Mouse (Mus musculus) heart, adult 9 months (tissue): ENCODE measurements at regions not wholly inside any gene's neighbourhood (a gene's known extent, or its start where the extent isn't known, plus 50 kb on each side); places are given as distances from the start of the nearest gene placed in this dataset.

Source experiments
- DNase-seq, 2 experiments: peaks; one replicate each; pipeline ENCODE4 v3.0.0; 2022; ENCODE audit warnings: low spot score in 2 of 2

DNA sequence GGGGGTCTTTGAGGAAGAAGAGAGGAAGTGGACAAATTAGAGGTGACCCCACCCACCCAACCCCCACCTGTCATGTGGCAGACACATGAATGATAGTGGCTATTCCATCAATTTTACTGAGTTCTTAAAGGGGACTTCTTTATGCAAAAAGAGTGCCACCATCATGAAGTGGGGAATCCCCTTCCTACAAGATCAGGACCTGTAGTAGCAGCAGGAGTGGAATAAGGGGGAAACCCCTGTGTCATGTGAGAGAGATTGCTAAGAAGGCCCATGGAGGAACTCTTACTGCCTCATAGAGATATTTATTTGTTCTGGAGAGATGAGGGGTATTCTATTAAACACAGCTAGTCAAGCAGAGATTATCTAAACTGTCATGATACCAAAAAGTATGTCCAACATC is 393.4 kb upstream of the Atp11b start:
- no peak for DNase-seq

DNA sequence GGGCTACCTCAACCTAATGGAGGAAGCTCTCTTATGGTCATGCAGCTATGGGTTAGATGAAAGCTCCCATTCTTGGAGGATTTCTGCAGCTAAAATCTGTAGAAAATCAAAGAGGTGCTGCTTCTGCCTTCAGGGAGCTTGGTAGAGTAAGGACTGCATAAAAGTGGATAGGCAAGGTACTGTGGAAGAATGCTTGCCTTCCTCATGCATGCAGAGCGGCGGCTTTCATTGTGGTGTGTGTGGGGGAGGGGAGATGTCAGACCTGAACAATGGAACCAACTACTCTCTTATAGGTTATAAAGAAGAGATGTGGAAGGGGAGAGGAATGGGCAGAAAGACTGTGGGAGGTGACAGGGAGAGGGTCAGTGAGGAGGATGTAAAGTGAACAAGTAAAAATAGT is 392.8 kb upstream of the Atp11b start:
- no peak for DNase-seq

DNA sequence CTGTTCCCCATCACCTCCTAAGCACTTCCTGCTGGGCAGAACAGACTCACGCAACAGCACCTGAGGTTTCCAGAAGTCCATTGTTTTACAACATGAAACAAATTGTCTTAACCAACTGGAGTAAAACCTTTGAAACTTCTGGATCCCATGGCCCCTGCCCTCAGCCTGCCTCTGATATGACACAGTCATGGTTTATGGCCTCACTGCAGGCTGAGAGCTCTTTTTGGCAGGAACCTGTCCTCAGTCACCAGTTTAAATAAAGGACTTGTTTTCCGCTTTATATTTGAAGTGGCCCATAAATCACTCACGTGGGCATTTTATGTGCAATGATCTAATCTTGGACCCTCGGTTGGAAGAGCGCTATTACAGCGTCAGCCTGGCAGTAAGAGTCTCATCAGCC is 388.5 kb upstream of the Atp11b start:
- no peak for DNase-seq

DNA sequence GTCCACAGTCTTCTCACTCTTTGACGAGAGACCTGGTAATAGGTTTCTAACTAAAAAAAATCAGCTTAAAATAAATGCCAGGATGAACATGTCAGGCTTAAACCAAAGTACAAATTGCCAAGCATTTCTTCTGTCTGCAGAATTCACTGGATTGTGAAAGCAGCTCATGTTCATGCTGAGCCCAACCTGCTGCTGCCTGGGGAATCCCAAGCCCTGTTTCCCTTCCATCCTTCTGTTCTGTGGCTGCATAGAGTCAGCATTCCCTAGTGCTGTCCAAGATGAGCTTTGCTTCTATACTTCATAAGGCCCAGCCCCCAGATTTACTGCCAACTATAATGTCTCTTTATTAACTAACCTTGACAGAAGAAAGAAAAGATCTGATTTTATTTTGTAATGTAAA is 381.6 kb upstream of the Atp11b start:
- no peak for DNase-seq

DNA sequence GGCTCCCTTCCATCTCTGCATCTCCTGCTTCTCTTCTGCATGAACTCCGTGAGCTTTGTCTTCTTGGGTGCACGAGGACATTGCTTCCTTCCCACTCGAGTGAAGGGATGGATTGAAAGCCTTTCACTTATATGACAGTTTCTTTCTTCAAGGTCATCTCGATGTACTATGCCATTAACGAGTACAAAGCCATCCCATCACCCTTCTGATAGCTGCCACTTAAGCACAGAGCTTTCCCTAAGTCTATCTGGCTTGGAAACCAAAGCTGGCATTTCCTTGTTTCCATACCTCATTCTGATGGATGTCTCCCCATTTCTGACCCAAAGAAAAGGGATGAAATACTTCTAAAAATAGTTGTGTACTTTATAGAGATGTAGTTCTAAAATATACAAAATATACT is 366.5 kb upstream of the Atp11b start:
- no peak for DNase-seq

DNA sequence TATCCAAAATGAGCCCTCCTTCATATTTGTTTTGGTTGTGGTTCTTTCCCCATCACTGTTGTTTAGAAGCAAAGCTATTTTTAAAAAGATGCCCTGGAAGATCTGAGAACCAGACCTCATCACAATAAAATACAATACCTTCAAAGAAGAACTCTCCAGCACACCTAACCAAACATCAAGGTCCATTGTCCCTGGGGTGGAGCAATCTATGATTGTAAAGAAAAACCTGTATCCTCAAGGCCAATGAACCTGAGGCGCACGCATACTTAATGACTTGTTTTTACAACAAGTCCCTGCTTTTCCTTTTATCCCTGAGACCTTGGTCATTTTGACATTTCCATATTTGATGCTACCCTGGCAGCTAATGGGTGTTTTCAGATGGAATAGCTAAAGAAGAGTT is 361.2 kb upstream of the Atp11b start:
- no peak for DNase-seq

DNA sequence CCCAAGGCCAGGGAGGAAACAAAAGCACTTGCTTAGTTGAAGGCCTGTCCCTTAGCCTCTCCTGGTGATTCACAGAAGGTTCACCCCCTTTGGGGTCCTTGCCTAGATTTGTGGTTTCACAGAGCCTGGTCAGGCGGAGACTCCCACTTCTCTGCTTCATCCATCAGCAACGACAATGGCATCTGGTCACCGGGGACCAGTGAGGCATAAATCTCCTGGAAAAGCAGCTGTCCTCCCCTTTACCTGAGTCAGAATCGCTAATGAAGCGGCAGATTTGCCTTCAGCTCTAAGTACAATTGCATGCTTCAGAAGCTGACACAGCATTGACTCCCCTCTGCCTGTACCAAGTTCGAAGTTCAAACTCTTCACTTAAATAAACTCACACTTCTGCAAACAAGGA is 353.7 kb upstream of the Atp11b start:
- DNase-seq, result no peak

DNA sequence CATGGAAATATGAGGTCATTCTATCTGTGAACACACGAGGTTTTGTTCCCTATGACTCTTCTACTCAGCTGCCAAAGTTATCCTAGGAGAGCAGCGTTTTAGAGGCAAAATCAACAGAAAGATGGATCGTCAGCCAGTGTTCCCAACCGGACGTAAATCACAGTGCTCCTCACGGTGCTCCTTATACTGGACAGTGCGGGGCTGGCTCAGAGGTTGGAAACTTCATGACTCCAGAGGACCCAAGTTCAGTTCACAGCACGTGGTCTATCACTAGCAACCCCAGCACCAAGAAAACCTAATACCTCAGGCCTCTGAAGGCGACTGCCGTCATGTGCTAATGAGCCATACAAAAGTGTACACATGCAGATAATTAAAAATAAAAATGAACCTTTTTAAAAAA is 351.2 kb upstream of the Atp11b start:
- no peak for DNase-seq

DNA sequence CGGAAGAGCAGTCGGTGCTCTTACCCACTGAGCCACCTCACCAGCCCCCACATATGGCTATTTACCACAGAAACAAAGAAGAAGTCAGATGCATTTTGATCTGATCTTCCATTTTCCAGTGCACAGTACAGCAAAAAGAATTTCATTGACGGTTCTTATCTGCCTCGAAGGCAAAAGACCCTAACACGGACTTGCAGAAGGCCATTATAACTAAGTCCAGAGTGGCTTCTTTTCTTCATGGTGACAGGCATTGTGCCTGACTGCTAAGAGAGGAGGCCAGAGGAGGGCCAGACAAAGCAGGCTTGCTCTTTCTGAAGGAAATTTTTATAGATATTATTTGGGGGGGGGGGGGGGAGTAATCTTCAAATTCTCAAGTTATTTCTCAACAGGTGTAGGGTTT is 350.0 kb upstream of the Atp11b start:
- DNase-seq, result no peak

DNA sequence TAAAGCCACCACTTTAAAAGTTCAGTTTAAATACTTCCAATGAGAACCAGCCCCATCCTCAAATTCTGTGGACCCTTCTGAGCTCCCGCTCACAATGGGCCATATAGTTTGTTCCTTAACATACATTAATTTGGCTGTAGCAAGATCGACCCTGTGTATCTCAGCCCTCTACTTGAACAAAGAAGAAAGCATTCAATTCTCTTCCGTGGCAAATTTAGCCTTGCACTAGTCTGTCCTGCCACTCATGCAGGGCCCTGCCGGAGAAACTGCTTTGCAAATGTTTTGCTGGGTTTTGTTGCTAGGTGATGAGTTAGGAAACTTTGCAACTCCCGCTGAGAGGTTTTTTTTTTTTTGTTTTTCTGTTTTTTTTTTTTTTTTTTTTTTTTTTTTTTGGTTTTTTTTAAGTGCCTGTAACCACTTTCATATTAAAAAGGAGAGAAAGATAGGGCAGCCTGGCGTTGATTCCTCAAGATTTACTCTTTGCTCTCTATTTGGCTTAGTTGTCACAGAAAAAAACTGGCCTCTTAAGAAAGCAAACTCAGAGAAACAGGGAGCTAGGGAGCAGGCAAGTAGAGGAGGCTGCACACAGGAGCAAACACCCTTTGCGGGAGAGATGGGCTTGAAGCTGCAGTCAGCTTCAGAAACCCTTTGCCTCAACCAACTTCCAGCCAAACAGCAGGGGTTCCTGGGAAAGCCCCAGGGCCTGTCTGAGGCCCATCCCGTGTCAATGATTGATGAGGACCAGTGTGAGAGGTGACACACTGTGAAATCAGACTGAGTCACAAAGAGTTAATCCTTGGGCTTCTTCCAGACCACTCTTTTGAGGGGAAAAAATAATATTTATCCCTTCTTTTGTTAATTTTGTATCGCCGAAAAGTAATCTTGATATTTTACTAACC is 349.2 kb upstream of the Atp11b start:
- no peak for DNase-seq

DNA sequence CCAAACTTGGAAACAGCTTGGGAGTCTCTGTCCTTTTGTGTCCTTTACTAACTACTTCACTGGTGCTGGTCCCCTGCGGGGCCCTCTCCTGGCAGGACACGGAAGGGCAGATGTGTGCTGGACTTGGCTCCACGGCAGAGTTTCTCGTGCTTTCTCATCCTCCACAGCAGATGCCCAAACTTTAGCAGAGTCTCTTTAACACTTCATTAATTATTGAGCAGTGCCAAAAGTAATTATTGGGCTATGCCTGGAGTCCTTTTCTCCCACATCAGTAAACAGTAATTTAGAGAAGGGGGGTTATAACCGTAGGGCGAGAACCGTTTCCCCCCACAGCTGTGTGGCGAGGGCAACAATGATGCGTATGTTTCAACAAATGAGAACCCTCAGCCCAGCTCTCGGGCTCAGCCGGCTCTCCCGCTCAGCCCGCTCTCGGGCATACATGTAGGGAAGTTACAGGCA is 348.3 kb upstream of the Atp11b start:
- no peak for DNase-seq

DNA sequence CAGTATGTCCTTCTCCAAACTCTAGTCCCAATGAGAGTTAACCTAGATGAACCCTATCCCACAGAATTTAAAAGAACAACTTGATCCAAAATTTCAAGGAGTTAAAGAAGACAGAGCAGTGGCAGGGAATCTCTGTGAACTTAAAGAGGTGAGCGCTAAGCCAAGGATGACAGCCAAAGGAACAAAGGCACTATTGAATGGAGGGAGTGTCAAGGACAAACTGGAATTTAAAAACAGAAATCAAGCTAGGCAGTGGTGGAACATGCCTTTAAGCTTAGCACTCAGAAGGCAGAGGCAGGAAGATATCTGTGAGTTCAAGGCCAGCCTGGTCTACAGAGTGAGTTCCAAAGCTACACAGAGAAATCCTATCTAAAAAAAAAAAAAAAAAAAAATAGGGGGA is 316.2 kb upstream of the Atp11b start:
- DNase-seq, result no peak

DNA sequence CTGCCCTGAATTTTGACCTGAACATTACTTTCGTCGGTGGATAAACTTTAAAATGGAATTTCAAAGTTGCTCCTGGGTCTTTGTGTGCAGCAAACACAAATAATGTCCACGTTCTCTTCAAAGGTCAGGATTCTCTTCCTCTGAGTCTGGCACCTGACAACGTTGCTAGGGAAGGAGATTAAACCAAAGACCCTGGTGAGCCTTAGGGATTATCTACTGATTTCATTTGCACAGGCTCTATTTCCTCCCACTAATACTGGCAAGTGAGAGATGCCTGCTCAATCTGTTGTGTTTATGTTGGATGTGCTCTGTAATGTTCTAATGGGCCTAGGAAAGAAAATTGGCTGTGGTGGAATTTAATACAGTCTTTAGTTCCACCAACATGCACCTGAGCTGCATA is 291.0 kb upstream of the Atp11b start:
- no peak for DNase-seq

DNA sequence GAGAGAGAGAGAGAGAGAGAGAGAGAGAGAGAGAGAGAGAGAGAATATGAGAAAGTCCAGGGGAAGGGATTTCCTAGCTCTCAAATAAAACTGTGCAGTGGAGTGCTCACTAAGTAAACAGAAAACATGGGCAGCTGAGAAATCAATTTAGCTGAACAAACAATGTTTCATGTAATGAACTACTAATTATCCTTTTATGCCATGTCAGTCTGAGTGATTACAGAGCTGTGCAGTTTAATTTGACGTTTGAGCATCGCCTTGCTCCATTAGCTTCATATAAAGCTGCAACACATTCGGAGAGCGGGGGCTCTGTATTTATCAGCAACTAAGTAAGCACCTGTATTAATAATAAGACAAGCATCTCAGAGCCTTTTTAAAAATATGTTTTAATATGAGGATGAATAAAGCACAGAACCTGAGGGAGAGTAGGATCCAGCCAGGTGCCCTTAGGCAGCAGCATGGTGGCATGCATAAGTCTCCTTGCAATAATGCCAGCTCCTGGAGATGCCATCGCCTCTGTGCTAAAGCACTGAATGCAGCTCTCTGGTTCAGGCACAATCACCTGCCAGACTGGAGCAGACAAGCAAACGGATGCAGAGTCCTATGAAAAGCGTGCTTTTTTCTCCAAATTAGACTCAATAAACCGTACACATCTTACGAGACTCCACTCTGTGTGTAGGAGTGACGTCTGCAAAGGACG is 289.5 kb upstream of the Atp11b start:
- no peak for DNase-seq

DNA sequence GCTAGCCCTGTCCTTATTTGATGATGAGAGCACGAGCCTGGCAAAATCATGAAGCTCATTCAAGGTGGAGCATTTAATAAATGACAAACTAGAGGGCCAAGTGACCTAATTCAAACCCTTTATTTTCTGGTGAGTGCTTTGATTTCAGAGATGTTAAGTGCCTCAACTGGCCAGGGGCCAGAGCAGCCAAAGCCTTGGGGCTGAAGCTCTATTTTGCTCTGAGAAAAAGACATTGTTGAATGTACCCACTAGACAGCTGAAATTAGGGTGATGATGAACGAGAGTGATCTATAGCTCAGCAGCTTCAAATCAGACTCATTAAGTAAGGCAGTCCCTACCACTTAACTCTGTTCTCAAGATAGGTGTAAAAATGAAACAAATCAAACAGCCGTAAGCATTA is 287.9 kb upstream of the Atp11b start:
- no peak for DNase-seq

DNA sequence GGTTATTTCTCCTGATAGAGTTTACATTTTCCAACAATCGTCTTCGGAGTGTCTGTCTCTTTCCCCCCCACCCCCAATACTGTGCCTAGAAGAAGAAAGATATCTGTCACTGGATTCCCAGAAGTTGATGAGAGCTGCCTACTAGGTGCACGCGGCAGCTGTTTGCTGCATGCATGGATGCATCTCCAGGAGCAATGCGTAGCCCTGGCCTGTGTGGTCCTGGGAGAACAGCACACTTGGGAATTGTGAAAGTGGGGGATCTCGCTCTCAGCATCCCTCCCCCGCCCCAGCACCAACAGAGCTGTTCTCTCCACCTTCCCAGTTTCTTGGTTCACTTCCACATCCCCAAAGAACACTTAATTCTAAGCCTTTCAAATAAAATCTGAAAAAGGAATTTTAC is 280.6 kb upstream of the Atp11b start:
- DNase-seq, result no peak

DNA sequence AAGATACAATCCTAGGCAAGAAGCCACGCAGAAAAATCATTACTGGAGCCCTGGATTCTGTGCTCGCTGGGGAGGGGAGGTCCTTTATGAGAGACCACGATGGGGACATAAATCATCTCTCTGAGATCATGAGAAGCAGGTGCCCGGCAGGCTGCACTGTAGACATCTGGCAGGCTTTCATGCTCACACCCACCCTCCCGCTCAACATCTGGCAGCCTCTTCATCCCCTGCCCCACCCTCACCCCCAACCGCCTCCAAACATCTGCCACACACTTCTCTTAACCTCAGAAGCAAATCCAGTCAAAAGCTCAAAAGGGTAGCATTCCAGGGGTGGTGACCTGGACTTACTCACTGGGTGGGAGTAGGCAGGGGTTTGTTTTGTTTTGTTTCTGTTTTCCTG is 279.5 kb upstream of the Atp11b start:
- DNase-seq, result no peak

DNA sequence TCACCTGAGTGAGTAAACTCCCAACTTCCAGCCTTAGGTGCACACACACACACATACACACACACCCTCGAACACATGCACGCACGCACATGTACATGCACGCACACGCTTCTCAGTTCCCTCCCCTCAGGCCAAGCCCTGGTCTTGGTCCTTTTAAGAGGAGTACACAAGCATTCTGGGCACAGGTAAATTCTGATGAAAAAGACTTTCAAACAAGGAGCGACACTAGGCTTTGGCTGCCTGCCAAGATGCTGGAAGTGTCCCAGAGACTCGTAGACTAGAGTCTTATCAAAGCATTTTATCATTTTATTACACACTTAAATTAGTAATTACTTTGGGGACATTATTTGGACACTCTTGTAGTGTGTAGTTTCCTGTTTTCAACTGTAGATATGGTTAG is 278.6 kb upstream of the Atp11b start:
- DNase-seq, result no peak

DNA sequence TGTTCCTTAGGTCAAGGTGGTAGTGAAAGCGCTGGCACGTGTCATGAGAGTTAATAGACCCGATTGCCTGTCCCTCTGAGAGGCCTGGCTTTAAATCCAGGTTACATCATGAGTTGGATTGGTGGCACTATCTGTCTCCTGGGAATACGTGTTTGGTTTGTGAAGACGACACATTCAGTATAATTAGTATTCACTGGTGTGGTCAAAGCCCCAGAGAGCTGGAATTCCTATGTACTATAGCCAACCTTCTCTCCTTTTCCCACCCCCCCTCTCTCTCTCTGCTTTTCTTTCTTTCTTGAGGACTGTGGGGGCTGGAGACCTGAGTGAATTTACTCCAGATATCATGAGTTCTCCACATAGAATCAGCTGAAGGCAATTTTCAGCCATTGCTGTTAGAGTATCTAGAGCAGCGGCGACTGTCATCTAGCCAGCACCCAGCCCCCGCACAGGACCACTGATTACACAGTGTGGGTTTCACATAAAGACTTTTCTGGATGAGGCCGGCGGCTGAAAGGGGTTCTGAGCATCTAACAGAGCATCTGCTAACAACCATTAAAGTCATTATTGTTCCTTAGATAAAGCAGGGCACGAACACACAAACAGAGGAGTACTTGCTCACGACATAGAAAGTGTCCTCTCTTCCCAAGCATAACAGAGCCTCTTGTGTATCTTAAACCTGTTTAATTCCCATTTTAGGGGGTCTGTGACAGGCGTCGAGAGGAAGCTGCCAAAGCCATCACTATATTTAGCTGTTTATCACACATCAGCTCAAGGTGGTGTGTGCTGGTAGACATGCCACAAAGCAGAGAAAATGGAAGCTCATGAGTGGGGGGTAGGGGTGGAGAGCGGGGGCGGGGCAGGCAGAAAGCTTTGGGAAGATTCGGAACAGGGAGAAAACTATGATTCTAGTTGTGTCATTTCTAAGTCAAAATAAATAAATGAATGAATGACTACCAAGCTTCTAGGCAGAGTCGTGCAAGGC is 272.9 kb upstream of the Atp11b start:
- no peak for DNase-seq

DNA sequence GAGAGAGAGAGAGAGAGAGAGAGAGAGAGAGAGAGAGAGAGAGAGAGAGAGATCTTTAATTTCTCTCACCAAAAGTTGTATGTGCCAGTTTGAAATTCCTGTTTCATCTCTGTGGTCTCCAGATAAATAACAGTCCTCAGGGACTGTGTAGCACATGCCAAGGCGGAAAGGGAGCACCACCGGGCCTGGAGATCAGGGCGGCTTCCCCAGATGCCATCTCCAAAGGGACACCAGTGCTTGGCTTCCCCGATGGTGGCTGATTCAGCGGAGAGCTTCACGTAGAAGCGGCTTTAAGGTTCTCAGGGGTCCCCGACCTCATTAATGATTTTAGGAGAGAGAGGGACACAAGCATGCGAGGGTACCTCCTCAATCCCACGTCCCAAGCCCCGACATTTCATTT is 272.1 kb upstream of the Atp11b start:
- DNase-seq, result no peak

DNA sequence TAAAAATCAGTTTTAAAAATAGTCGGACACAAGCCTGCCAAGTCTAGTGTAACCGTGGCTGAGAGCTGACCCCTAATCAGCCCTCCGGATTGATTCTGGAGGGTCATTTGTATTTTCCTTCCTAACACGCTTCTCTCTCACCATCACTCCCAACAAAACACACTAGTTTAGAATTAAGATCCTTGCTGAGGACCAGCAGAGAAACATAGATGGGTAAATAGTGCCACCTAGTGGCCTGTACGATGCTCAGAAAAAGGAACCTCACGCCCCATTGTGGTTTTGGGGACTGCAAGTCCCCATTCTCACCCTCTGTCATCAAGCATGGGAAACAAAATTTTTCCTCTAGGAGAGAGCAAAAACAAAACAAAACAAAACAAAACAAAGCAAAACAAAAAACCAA is 271.6 kb upstream of the Atp11b start:
- DNase-seq, result peak in 1 of 2 experiments; percentile 22

DNA sequence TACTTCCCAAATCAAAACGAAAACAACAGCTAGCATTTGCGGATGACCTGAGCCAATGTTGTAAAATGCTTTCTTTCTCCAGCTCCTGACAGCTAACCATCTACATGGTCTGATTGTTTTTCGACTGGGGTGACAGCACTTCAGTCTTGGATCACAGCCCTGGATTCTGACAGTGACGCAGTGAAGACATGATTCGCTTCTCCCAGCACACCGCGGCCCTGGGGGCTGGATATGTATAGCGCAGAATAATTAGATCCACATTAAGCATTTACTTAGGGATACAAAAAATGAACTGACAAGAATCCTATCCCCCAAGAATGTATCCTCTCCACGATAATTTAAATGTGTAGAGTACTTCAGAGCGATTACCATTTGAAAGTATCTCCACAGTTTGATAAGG is 271.1 kb upstream of the Atp11b start:
- DNase-seq, result no peak
